Mouse (Mus musculus) stomach, postnatal 0 days (tissue): Measurements from ENCODE around the gene Tmx2. TPM values are rescaled to one million over a fixed set of nuclear protein-coding genes. Genes with fewer than 3 reads are reported as not detected.

Source experiments
- ATAC-seq: fragments of 200-750 bp; cut with Nextera tagmentation; 2 replicates; pipeline ENCODE4 v1.8.0; 2017; ENCODE audit not compliant: low FRiP score, low TSS enrichment
- DNase-seq: peaks from one replicate; pipeline ENCODE4 v3.0.0-alpha.2; 2016; ENCODE audit warnings: low spot score
- H3K27ac ChIP-seq: fragments of 300-500 bp; sonication (generic); replicated peaks from 2 replicates; pipeline ENCODE4 v1.5.1; 2014; ENCODE audit warnings: mild to moderate bottlenecking, control low read depth
- H3K27me3 ChIP-seq: fragments of 300-500 bp; sonication (generic); 2 replicates; pipeline ENCODE4 v1.6.1; 2014; ENCODE audit warnings: low read length; ENCODE audit not compliant: control insufficient read depth, insufficient read depth
- H3K36me3 ChIP-seq: fragments of 300-500 bp; sonication (generic); 2 replicates; pipeline ENCODE4 v1.6.1; 2014; ENCODE audit warnings: low read length, mixed read lengths; ENCODE audit not compliant: control insufficient read depth, insufficient read depth
- H3K4me1 ChIP-seq: fragments of 300-500 bp; sonication (generic); replicated peaks from 2 replicates; pipeline ENCODE4 v1.6.1; 2014; ENCODE audit warnings: antibody characterized with exemption; ENCODE audit not compliant: control insufficient read depth, insufficient read depth
- H3K4me2 ChIP-seq: fragments of 300-500 bp; sonication (generic); replicated peaks from 2 replicates; pipeline ENCODE4 v1.6.1; 2014; ENCODE audit warnings: low read depth, mild to moderate bottlenecking, control low read depth, moderate library complexity
- H3K4me3 ChIP-seq: fragments of 300-500 bp; sonication (generic); 2 replicates; pipeline ENCODE4 v1.5.1; 2014; ENCODE audit warnings: low read depth, low read length, control low read depth
- H3K9ac ChIP-seq: fragments of 300-500 bp; sonication (generic); 2 replicates; pipeline ENCODE4 v1.6.1; 2014; ENCODE audit warnings: mild to moderate bottlenecking, low read length, control low read depth, mixed read lengths
- H3K9me3 ChIP-seq: fragments of 300-500 bp; sonication (generic); 2 replicates; pipeline ENCODE4 v1.6.1; 2016; ENCODE audit warnings: low read length; ENCODE audit not compliant: control insufficient read depth
- CTCF ChIP-seq: IDR thresholded peaks from 2 replicates; pipeline ENCODE4 v1.5.1; 2016; ENCODE audit warnings: antibody characterized with exemption, low read depth, mild to moderate bottlenecking, moderate library complexity
- EP300 ChIP-seq: optimal IDR thresholded peaks from 2 replicates; pipeline ENCODE3; 2016; ENCODE audit warnings: antibody characterized with exemption
- WGBS: fragments of 180-500 bp; shearing (Covaris S2); extraction: QIAGEN DNeasy Blood & Tissue Kit; methylation state at CpG from one replicate; pipeline ENCODE4 v1.1.7; 2014; 5-methylcytosine and 5-hydroxymethylcytosine counted together
- polyA plus RNA-seq: library from polyadenylated mRNA; unstranded; fragments of >200 nt; fragmentation: Nextera tagmentation; extraction: Ambion mirVana; gene quantifications from 2 replicates; pipeline ENCODE4 v1.2.1, GENCODE M21; 2015

Gene Tmx2
- polyA plus RNA-seq, 1 experiment from 2014 or later: 80.9 TPM

DNA sequence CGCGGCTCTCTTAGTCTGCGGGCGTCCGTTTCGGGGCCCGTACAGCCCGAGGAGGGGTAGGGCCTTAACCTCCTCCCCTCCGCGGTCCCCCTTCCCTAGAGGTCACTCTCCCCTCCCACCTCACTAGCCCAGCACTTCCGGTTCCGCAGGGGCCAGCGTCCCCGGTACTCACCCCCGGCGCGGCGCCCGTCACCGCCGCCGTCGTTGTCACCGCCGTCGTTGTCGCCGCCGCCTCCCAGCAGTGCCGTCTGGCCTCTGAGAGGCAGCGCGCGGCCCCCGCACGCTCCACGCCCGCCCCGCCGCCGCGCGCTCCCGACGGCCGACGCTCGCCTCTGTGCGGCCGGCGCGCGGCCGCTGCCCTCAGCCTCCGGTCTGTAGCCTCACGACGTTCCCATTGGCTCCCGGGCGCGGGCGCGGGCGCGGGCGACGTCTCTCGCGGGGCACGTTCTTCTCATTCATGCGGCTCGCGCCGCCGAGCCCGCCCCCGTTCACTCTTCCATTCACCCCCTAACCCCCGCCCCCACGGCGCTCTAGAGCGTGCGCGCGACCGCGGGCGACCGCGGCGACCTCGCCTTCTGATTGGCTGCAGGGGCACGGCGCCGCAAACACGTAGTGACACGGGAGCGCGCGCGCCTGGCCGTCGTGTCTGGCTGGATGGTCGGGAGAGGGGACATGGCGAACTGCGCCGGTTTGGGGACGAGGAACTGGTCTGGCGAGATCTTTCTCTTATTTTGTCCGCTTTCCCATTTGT lies 36.0 kb upstream of the Tmx2 start, which contains the start of gene Zdhhc5:
Zdhhc5 (minus strand) TSS at position 370 of the 751 bp plus-strand sequence.
- Histone ChIP-seq H3K36me3 (peaks cover 3% of the 10 kb centered on the region; the same call in 1 of the 2 replicates), H3K9ac (peak within 1 kb of the TSS; percentile 93), H3K27ac (peak within 1 kb of the TSS; percentile 97), H3K4me3 (peak within 1 kb of the TSS; percentile 93), H3K9me3 (no peaks in the 10 kb centered on the region), H3K27me3 (no peaks in the 10 kb centered on the region), H3K4me1 (no peaks in the 10 kb centered on the region), H3K4me2 (peak within 1 kb of the TSS; percentile 79)
- TF ChIP-seq CTCF (no peak), EP300 (no peak)
- WGBS: under 1% methylated on average over 75 of the region's 107 CpGs
- DNase-seq (peak; percentile 99), ATAC-seq (peak; percentile 98)

GRCm38 (mm10) chr2:84714422-84714810 lies 35.5 kb upstream of the Tmx2 start:
- peak overlapping the region; percentile 72 for H3K4me2 ChIP-seq
- ATAC-seq: no peak
- H3K4me1 ChIP-seq: no peaks in the 10 kb centered on the region
- peak overlapping the region; percentile 93 for H3K4me3 ChIP-seq
- H3K27ac ChIP-seq: peak overlapping the region; percentile 97
- 2% methylated on average over 19 of the region's 26 CpGs for WGBS
- TF ChIP-seq CTCF (no peak), EP300 (no peak)
- no peak for DNase-seq
- no peaks in the 10 kb centered on the region for H3K9me3 ChIP-seq
- H3K27me3 ChIP-seq: no peaks in the 10 kb centered on the region
- H3K36me3 ChIP-seq: peaks cover 3% of the 10 kb centered on the region; the same call in 1 of the 2 replicates
- peak overlapping the region; percentile 93 for H3K9ac ChIP-seq

GRCm38 (mm10) chr2:84711898-84712297 lies 33.0 kb upstream of the Tmx2 start:
- Histone ChIP-seq H3K9ac (no peak overlapping the region), H3K9me3 (no peaks in the 10 kb centered on the region), H3K4me3 (no peak overlapping the region), H3K36me3 (peaks cover 3% of the 10 kb centered on the region; the same call in 1 of the 2 replicates), H3K27me3 (no peaks in the 10 kb centered on the region), H3K27ac (no peak overlapping the region), H3K4me2 (no peak overlapping the region), H3K4me1 (no peaks in the 10 kb centered on the region)
- DNase-seq: no peak
- WGBS: 85% methylated on average over 2 of the region's 2 CpGs
- no peak for ATAC-seq
- TF ChIP-seq CTCF (no peak), EP300 (no peak)

GRCm38 (mm10) chr2:84707523-84707922 lies 28.6 kb upstream of the Tmx2 start:
- TF ChIP-seq EP300: no peak
- no peak for TF ChIP-seq CTCF
- WGBS: 68% methylated on average over 1 of the region's 1 CpGs
- Histone ChIP-seq H3K36me3 (peaks cover 3% of the 10 kb centered on the region; the same call in 1 of the 2 replicates), H3K4me3 (no peak overlapping the region), H3K9me3 (no peaks in the 10 kb centered on the region), H3K4me2 (no peak overlapping the region), H3K27ac (no peak overlapping the region), H3K27me3 (no peaks in the 10 kb centered on the region), H3K4me1 (no peaks in the 10 kb centered on the region), H3K9ac (no peak overlapping the region)
- DNase-seq (no peak), ATAC-seq (no peak)

- H3K9me3 ChIP-seq: no peaks in the 10 kb centered on the region
- H3K4me3 ChIP-seq: no peak overlapping the region
- WGBS: 67% methylated on average over 1 of the region's 1 CpGs
- H3K27ac ChIP-seq: peak overlapping the region; percentile 77
- 0 out of 2 replicates have a peak overlapping the region, but pooled peaks have one; percentile 23 for H3K4me2 ChIP-seq
- no peaks in the 10 kb centered on the region for H3K4me1 ChIP-seq
- ATAC-seq (peak; percentile 75), DNase-seq (no peak)
- H3K27me3 ChIP-seq: no peaks in the 10 kb centered on the region
- H3K9ac ChIP-seq: no peak overlapping the region
- TF ChIP-seq EP300 (no peak), CTCF (no peak)
- H3K36me3 ChIP-seq: peaks cover 2% of the 10 kb centered on the region; the same call in 1 of the 2 replicates
These were observed 26.4 kb upstream of the Tmx2 start for GRCm38 (mm10) chr2:84705295-84705694.

DNA sequence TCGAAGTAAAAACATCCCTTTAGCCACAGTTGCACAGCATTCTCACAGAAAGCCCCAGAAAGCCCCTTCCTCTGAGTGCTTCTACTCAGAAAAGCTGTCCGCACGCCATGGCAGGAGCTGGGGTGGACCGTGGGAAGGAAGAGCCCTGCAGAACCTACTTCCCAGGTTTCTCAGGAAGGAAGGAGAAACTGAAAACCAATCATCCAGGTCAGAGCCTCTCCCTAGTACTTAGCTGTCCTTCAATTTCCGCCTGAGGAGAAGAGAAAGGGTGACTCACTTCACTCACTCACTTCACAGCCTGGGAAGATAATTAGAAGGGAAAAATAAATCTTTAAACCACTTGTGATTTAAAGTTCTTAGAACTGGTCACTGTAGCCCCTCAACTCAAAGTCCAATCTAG lies 25.4 kb upstream of the Tmx2 start:
- Histone ChIP-seq H3K9me3 (no peaks in the 10 kb centered on the region), H3K9ac (no peak overlapping the region), H3K4me1 (no peaks in the 10 kb centered on the region), H3K4me3 (no peak overlapping the region), H3K27me3 (no peaks in the 10 kb centered on the region), H3K27ac (peak overlapping the region; percentile 77), H3K36me3 (no peaks in the 10 kb centered on the region), H3K4me2 (no peak overlapping the region)
- 75% methylated on average over 5 of the region's 5 CpGs for WGBS
- DNase-seq (no peak), ATAC-seq (peak; percentile 88)
- TF ChIP-seq EP300 (no peak), CTCF (no peak)
